Mouse (Mus musculus) T-cell, adult 66 days (primary cell): ENCODE results near the gene Pgr. TPM values are rescaled to one million over a fixed set of nuclear protein-coding genes. Genes with fewer than 3 reads are reported as not detected.

Experiments
- total RNA-seq, 2 experiments: library from RNA; stranded (reverse); gene quantifications; 3 replicates in 1 of 2; 4 replicates in 1 of 2; pipeline ENCODE4 v1.2.4; 2023

Gene Pgr
- not detected for total RNA-seq

DNA sequence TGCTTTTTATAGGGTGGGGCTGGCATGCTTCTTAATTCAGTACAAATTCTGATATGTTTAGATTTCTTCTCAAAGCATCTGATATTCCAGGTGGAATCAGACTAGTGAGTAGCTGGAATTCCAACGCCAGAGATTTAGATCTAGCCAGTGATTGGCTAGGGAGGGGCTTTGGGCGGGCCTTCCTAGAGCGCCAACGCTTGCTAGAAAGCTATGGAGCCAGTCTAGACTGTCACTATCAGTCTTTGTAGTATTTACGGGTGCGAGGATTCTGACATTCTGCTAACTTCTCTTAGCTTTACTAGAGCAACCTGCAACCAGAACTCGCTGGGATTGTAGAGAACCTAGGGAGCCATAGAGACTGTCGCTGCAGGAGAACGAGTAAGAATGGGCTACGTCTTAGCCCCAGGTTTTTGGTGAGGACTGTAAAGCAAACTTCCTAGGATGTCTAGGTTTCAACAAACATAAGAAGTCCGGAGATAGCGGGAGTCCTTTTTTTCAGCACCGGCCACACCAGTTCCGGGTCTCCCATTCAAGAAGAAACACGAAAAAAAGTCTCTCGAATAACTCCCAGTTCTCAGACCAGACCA is at the start of gene Pgr:
Pgr (plus strand) TSS at position 218 of the 587 bp plus-strand sequence.

DNA sequence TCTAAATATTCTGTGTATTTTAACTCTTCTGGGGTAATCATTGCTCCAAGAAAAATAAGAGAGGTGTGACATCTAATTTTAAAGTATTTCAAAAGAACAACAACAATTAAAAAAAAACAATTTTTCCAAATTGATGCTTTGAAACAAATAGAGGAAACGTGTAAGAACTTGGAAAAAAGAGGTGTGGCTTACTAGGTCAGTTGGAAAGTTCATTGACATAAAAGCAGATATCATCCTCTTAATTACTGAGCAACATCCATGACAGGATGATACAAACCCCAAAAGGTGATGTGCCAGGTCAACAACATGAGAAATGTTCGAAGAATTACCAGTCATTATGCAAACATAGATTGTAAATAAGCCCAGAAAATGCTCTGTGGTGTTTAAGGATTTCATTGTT is 71.9 kb downstream of the Pgr start, which contains the start of gene Gm16485:
Gm16485 (plus strand) TSS at position 301 of the 400 bp plus-strand sequence.

Other genes with a start within 250 kb of the Pgr start
- gene Gm16485, start 72.0 kb downstream of the Pgr start, total RNA-seq, result not detected